Comparison of ENCODE assay signal across 32 mouse cellular contexts in genomic region chr8:71604021-71604420, GRCm38 (mm10). TPM values are rescaled to one million over a fixed set of nuclear protein-coding genes. Genes with fewer than 3 reads are reported as not detected.
DNase-seq lines count a peak whose midpoint lies in the region; ATAC-seq and TF ChIP-seq lines count a peak whose summit lies in the region.
"Had no signal": no experiment of that assay in that cellular context is flagged by ENCODE, and none has a peak within 500 bp of the region (broad histone marks: within the 10 kb centered on the region; RNA-seq: fewer than 3 reads in every experiment).

No protein-coding gene starts in this region.

- TF ChIP-seq CTCF in stomach, postnatal 0 days (IDR thresholded peaks at IDR 0.05; ENCODE audit: low read depth), result no peak

- 0 out of 2 replicates have a peak overlapping the region, but pooled peaks have one; percentile 7 for H3K9ac ChIP-seq in kidney, embryonic 16.5 days (replicated peaks; ENCODE audit: low read length)
- H3K9ac ChIP-seq in stomach, embryonic 16.5 days (ENCODE audit: low read length), result 0 out of 2 replicates have a peak overlapping the region, but pooled peaks have one; percentile 44
- H3K9ac ChIP-seq in stomach, postnatal 0 days (ENCODE audit: low read length), result no peak overlapping the region
- H3K9ac ChIP-seq: forebrain, embryonic 13.5 days had no signal

- TF ChIP-seq EP300 in stomach, postnatal 0 days (optimal IDR thresholded peaks at IDR 0.05), result no peak

- no peaks in the 10 kb centered on the region for H3K9me3 ChIP-seq in kidney, embryonic 16.5 days (ENCODE audit: low read length)
- no peaks in the 10 kb centered on the region for H3K9me3 ChIP-seq in stomach, embryonic 16.5 days (replicated peaks; ENCODE audit: control insufficient read depth, low read length)
- no peaks in the 10 kb centered on the region for H3K9me3 ChIP-seq in stomach, postnatal 0 days (ENCODE audit: control insufficient read depth, low read length)
- H3K9me3 ChIP-seq: forebrain, embryonic 10.5 days; forebrain, embryonic 13.5 days; hindbrain, embryonic 10.5 days had no signal

- H3K4me2 ChIP-seq in kidney, embryonic 16.5 days (replicated peaks; ENCODE audit: low read depth, low read length), result no peak overlapping the region
- no peak overlapping the region for H3K4me2 ChIP-seq in stomach, embryonic 16.5 days (ENCODE audit: low read depth, low read length)
- H3K4me2 ChIP-seq in stomach, postnatal 0 days (replicated peaks; ENCODE audit: low read depth), result no peak overlapping the region

- peaks cover 22% of the 10 kb centered on the region for H3K27me3 ChIP-seq in kidney, embryonic 16.5 days (ENCODE audit: insufficient read depth, low read length)
- peaks cover 10% of the 10 kb centered on the region for H3K27me3 ChIP-seq in stomach, embryonic 16.5 days (ENCODE audit: control insufficient read depth, insufficient read depth, low read length)
- H3K27me3 ChIP-seq in stomach, postnatal 0 days (ENCODE audit: control insufficient read depth, insufficient read depth, low read length), result peaks cover 3% of the 10 kb centered on the region; the same call in 1 of the 2 replicates

- H3K4me1 ChIP-seq in kidney, embryonic 16.5 days (ENCODE audit: insufficient read depth, low read length), result peaks cover 14% of the 10 kb centered on the region
- H3K4me1 ChIP-seq in stomach, embryonic 16.5 days (ENCODE audit: control insufficient read depth, insufficient read depth, low read length), result peaks cover 12% of the 10 kb centered on the region
- H3K4me1 ChIP-seq in stomach, postnatal 0 days (replicated peaks; ENCODE audit: control insufficient read depth, insufficient read depth), result peaks cover 3% of the 10 kb centered on the region; the same call in 1 of the 2 replicates

- 55% methylated on average over 7 of the region's 7 CpGs for WGBS in kidney, embryonic 16.5 days
- WGBS in stomach, embryonic 16.5 days, result 53% methylated on average over 7 of the region's 7 CpGs
- WGBS in stomach, postnatal 0 days, result 52% methylated on average over 7 of the region's 7 CpGs

- no peak overlapping the region for H3K27ac ChIP-seq in kidney, embryonic 16.5 days (ENCODE audit: low read length)
- no peak overlapping the region for H3K27ac ChIP-seq in stomach, embryonic 16.5 days (ENCODE audit: low read length)
- H3K27ac ChIP-seq in stomach, postnatal 0 days (replicated peaks), result no peak overlapping the region
- H3K27ac ChIP-seq: forebrain, embryonic 10.5 days; forebrain, embryonic 13.5 days; hindbrain, embryonic 10.5 days; hindbrain, postnatal 0 days had no signal

- H3K36me3 ChIP-seq in kidney, embryonic 16.5 days (ENCODE audit: insufficient read depth, low read length), result no peaks in the 10 kb centered on the region
- no peaks in the 10 kb centered on the region for H3K36me3 ChIP-seq in stomach, embryonic 16.5 days (ENCODE audit: control insufficient read depth, insufficient read depth, low read length)
- H3K36me3 ChIP-seq in stomach, postnatal 0 days (ENCODE audit: control insufficient read depth, insufficient read depth, low read length), result no peaks in the 10 kb centered on the region

- peak; percentile 92 for DNase-seq in heart, adult 11 months
- DNase-seq in heart, postnatal 25 days (ENCODE audit: low spot score), result no peak
- DNase-seq in kidney, adult 9 months, result no peak
- no peak for DNase-seq in stomach, postnatal 0 days (ENCODE audit: low spot score)
- DNase-seq: adrenal gland, adult 8-10 months; adrenal gland, postnatal 25 days; B cell, adult 2 months; cerebellum, adult 11-12 months; cerebellum, adult 8-10 months; cerebellum, postnatal 10 days; cerebellum, postnatal 36 days; embryo, embryonic 11 days; gastrocnemius, postnatal 10 days; gastrocnemius, postnatal 36 days; heart, postnatal 36 days had no signal

- H3K4me3 ChIP-seq in kidney, embryonic 16.5 days (ENCODE audit: low read length), result no peak overlapping the region
- H3K4me3 ChIP-seq in stomach, embryonic 16.5 days (replicated peaks; ENCODE audit: low read length), result no peak overlapping the region
- no peak overlapping the region for H3K4me3 ChIP-seq in stomach, postnatal 0 days (ENCODE audit: low read depth, low read length)

- intact Hi-C loops in heart, postnatal 25 days (cut with DNase I), result no loop called here

- ATAC-seq in kidney, embryonic 16.5 days (ENCODE audit: low FRiP score, low TSS enrichment), result no peak
- ATAC-seq in stomach, embryonic 16.5 days (ENCODE audit: insufficient read depth, low FRiP score), result no peak
- no peak for ATAC-seq in stomach, postnatal 0 days (ENCODE audit: low FRiP score, low TSS enrichment)
- ATAC-seq in erythroblast, adult 5-6 weeks (replicated peaks; ENCODE audit: low FRiP score, poor library complexity, severe bottlenecking), result no peak
- ATAC-seq: activated CD4-positive, CD25-positive, alpha-beta regulatory T cell, adult 4 months; forebrain, embryonic 13.5 days; forebrain, embryonic 16.5 days; inflammation-experienced regulatory T-cells, adult 6 months had no signal

RNA-seq across cellular contexts. Expression of gene Fam129c, which starts 6.6 kb away (rescaled TPM):
- total RNA-seq in heart, postnatal 25 days (2021), result 1 to 10 TPM in 1 of 2 experiments, under 1 TPM in 1; 0.81 to 1.5 TPM
- 4.6 and 5.3 TPM in 2 replicates for polyA plus RNA-seq in kidney, embryonic 16.5 days (2015; fragmentation: Nextera tagmentation; extraction: Ambion mirVana)
- polyA plus RNA-seq in stomach, embryonic 16.5 days (2015; fragmentation: Nextera tagmentation; extraction: Ambion mirVana), result 3.2 and 4.0 TPM in 2 replicates
- polyA plus RNA-seq in stomach, postnatal 0 days (2015; fragmentation: Nextera tagmentation; extraction: Ambion mirVana), result 0.99 and 1.4 TPM in 2 replicates
- not detected in 2 replicates for total RNA-seq in erythroblast, adult 5-6 weeks (2015; ENCODE audit: low replicate concordance)
- total RNA-seq in erythroblast, adult 5-6 weeks (2017; ENCODE audit: low replicate concordance), result not detected in 2 replicates

RNA-seq across cellular contexts. Expression of gene Colgalt1, which starts 6.8 kb away (rescaled TPM):
- total RNA-seq in heart, postnatal 25 days (2021), result 10 to 100 TPM; 41.3 to 43.1 TPM
- 77.6 and 78.5 TPM in 2 replicates for polyA plus RNA-seq in kidney, embryonic 16.5 days (2015; fragmentation: Nextera tagmentation; extraction: Ambion mirVana)
- 60.1 and 69.2 TPM in 2 replicates for polyA plus RNA-seq in stomach, embryonic 16.5 days (2015; fragmentation: Nextera tagmentation; extraction: Ambion mirVana)
- 40.3 and 41.1 TPM in 2 replicates for polyA plus RNA-seq in stomach, postnatal 0 days (2015; fragmentation: Nextera tagmentation; extraction: Ambion mirVana)
- total RNA-seq in erythroblast, adult 5-6 weeks (2015; ENCODE audit: low replicate concordance), result 9.8 and 19.9 TPM in 2 replicates
- 9.6 and 10.8 TPM in 2 replicates for total RNA-seq in erythroblast, adult 5-6 weeks (2017; ENCODE audit: low replicate concordance)

RNA-seq across cellular contexts. Expression of gene Pgls, which starts 12.0 kb away (rescaled TPM):
- total RNA-seq in heart, postnatal 25 days (2021), result 10 to 100 TPM; 68.1 to 75.9 TPM
- 244 and 252 TPM in 2 replicates for polyA plus RNA-seq in kidney, embryonic 16.5 days (2015; fragmentation: Nextera tagmentation; extraction: Ambion mirVana)
- polyA plus RNA-seq in stomach, embryonic 16.5 days (2015; fragmentation: Nextera tagmentation; extraction: Ambion mirVana), result 200 and 206 TPM in 2 replicates
- 221 and 223 TPM in 2 replicates for polyA plus RNA-seq in stomach, postnatal 0 days (2015; fragmentation: Nextera tagmentation; extraction: Ambion mirVana)
- total RNA-seq in erythroblast, adult 5-6 weeks (2015; ENCODE audit: low replicate concordance), result 24.0 and 27.4 TPM in 2 replicates
- 13.5 and 23.2 TPM in 2 replicates for total RNA-seq in erythroblast, adult 5-6 weeks (2017; ENCODE audit: low replicate concordance)

RNA-seq across cellular contexts. Expression of gene Slc27a1, which starts 35.3 kb away (rescaled TPM):
- total RNA-seq in heart, postnatal 25 days (2021), result 100 to 1,000 TPM; 140 to 143 TPM
- 49.8 and 56.2 TPM in 2 replicates for polyA plus RNA-seq in kidney, embryonic 16.5 days (2015; fragmentation: Nextera tagmentation; extraction: Ambion mirVana)
- polyA plus RNA-seq in stomach, embryonic 16.5 days (2015; fragmentation: Nextera tagmentation; extraction: Ambion mirVana), result 35.2 and 41.4 TPM in 2 replicates
- polyA plus RNA-seq in stomach, postnatal 0 days (2015; fragmentation: Nextera tagmentation; extraction: Ambion mirVana), result 26.5 and 27.4 TPM in 2 replicates
- total RNA-seq in erythroblast, adult 5-6 weeks (2015; ENCODE audit: low replicate concordance), result 0.42 and 1.2 TPM in 2 replicates
- total RNA-seq in erythroblast, adult 5-6 weeks (2017; ENCODE audit: low replicate concordance), result 0.51 TPM in 1 of 2 replicates, not detected in the other

RNA-seq across cellular contexts. Expression of gene Nxnl1, which starts 37.6 kb away (rescaled TPM):
- total RNA-seq in heart, postnatal 25 days (2021), result under 1 TPM; 0.14 to 0.31 TPM
- polyA plus RNA-seq in kidney, embryonic 16.5 days (2015; fragmentation: Nextera tagmentation; extraction: Ambion mirVana), result 0.24 and 0.31 TPM in 2 replicates
- polyA plus RNA-seq in stomach, embryonic 16.5 days (2015; fragmentation: Nextera tagmentation; extraction: Ambion mirVana), result 0.08 TPM in 1 of 2 replicates, not detected in the other
- 0.04 and 0.05 TPM in 2 replicates for polyA plus RNA-seq in stomach, postnatal 0 days (2015; fragmentation: Nextera tagmentation; extraction: Ambion mirVana)
- total RNA-seq in erythroblast, adult 5-6 weeks (2015; ENCODE audit: low replicate concordance), result not detected in 2 replicates
- not detected in 2 replicates for total RNA-seq in erythroblast, adult 5-6 weeks (2017; ENCODE audit: low replicate concordance)
- total RNA-seq: ES-E14; gastrocnemius, adult 18-20 months; hindbrain, postnatal 0 days had no signal
- polyA plus RNA-seq: brain, embryonic 14.5 days; embryonic facial prominence, embryonic 11.5 days; forebrain, embryonic 10.5 days; forebrain, embryonic 13.5 days; forebrain, embryonic 16.5 days; heart, embryonic 11.5 days; heart, embryonic 14.5 days; hindbrain, embryonic 10.5 days; hindbrain, postnatal 0 days; intestine, embryonic 16.5 days had no signal
